Mouse (Mus musculus): ENCODE data around the gene Rpp21. TPM values are rescaled to one million over a fixed set of nuclear protein-coding genes. Genes with fewer than 3 reads are reported as not detected.

Rpp21 gene
- polyA plus RNA-seq (2017; shearing (Covaris generic)), result 190 TPM

GRCm38 (mm10) chr17:36257969-36258368 is at the start of gene Rpp21:
TSS of gene Rpp21 (minus strand) at chr17:36258069.

GRCm38 (mm10) chr17:36286390-36286789 is 28.5 kb upstream of the Rpp21 start, which contains the start of gene H2-M10.2:
TSS of gene H2-M10.2 (minus strand) at chr17:36286490.

GRCm38 (mm10) chr17:36271586-36272256 is 13.9 kb upstream of the Rpp21 start, which contains the start of gene Trim39:
TSS of gene Trim39 (minus strand) at chr17:36272247.

Other genes with a start within 250 kb of the Rpp21 start
- gene H2-T24, start 237.5 kb downstream of the Rpp21 start, polyA plus RNA-seq (2017; shearing (Covaris generic)), result 19.4 TPM
- 776 TPM for gene H2-T23, start 225.2 kb downstream of the Rpp21 start, polyA plus RNA-seq (2017; shearing (Covaris generic))
- 250 TPM for gene H2-T22, start 215.3 kb downstream of the Rpp21 start, polyA plus RNA-seq (2017; shearing (Covaris generic))
- gene Gm6034, start 215.1 kb downstream of the Rpp21 start, polyA plus RNA-seq (2017; shearing (Covaris generic)), result 0.24 TPM
- gene Gm11127, start 199.7 kb downstream of the Rpp21 start, polyA plus RNA-seq (2017; shearing (Covaris generic)), result 0.30 TPM
- 1.5 TPM for gene Gm19684, start 136.4 kb downstream of the Rpp21 start, polyA plus RNA-seq (2017; shearing (Covaris generic))
- gene Gm7030, start 128.6 kb downstream of the Rpp21 start, polyA plus RNA-seq (2017; shearing (Covaris generic)), result not detected
- gene Gm8909, start 89.5 kb downstream of the Rpp21 start, polyA plus RNA-seq (2017; shearing (Covaris generic)), result 12.4 TPM
- 0.65 TPM for gene H2-T3, start 67.8 kb downstream of the Rpp21 start, polyA plus RNA-seq (2017; shearing (Covaris generic))
- 25.1 TPM for gene Trim39, start 14.2 kb upstream of the Rpp21 start, polyA plus RNA-seq (2017; shearing (Covaris generic))
- not detected for gene H2-M10.2, start 28.4 kb upstream of the Rpp21 start, polyA plus RNA-seq (2017; shearing (Covaris generic))
- gene H2-M10.1, start 68.1 kb upstream of the Rpp21 start, polyA plus RNA-seq (2017; shearing (Covaris generic)), result not detected
- not detected for gene H2-M10.3, start 110.3 kb upstream of the Rpp21 start, polyA plus RNA-seq (2017; shearing (Covaris generic))
- gene H2-M10.4, start 204.3 kb upstream of the Rpp21 start, polyA plus RNA-seq (2017; shearing (Covaris generic)), result not detected